Mouse (Mus musculus): Measurements from ENCODE around the gene Olfr1458.

DNA sequence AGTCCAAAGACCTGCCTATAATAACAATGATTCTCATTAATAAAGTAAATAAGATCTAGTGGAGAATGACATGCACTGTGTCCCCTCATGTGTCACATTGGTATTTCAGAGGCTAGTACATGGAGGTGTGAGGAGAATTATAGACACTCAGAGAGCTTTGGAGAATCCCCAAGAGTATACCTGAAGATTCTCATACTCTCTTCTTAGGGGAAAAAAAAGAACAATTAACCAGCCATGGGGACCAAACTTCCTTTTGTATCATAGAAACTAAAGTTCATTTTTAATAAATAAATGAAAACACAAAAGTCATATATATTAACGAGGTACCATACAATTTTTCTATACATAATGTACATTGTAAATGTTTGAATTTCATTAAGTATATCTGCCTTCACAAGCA is 42.9 kb upstream of the Olfr1458 start, which contains the start of gene Olfr1459:
- no peak for TF ChIP-seq CTCF (IDR thresholded peaks at IDR 0.05; ENCODE audit: low read depth, low read length)
- TF ChIP-seq POLR2A (IDR thresholded peaks at IDR 0.05; ENCODE audit: borderline replicate concordance, low read depth, low read length), result no peak
